Mouse (Mus musculus) layer of hippocampus, postnatal 10 days (tissue): ENCODE measurements around the gene Dapk3. TPM values are rescaled to one million over a fixed set of nuclear protein-coding genes. Genes with fewer than 3 reads are reported as not detected.
"Not testable (repeated sequence)": the region's sequence is repeated elsewhere in the genome, so short reads cannot be mapped to it uniquely, and the experiment has no call there.

Experiments
- DNase-seq, 2 experiments: peaks; one replicate each; pipeline ENCODE4 v3.0.0; 2021; ENCODE audit warnings: low spot score in 2 of 2
- total RNA-seq, 2 experiments: library from RNA; stranded (reverse); gene quantifications; 2 replicates each; pipeline ENCODE4 v1.2.3; 2021

The Dapk3 gene
- total RNA-seq, 2 experiments from 2014 or later, result 66.1 to 67.9 TPM

DNA sequence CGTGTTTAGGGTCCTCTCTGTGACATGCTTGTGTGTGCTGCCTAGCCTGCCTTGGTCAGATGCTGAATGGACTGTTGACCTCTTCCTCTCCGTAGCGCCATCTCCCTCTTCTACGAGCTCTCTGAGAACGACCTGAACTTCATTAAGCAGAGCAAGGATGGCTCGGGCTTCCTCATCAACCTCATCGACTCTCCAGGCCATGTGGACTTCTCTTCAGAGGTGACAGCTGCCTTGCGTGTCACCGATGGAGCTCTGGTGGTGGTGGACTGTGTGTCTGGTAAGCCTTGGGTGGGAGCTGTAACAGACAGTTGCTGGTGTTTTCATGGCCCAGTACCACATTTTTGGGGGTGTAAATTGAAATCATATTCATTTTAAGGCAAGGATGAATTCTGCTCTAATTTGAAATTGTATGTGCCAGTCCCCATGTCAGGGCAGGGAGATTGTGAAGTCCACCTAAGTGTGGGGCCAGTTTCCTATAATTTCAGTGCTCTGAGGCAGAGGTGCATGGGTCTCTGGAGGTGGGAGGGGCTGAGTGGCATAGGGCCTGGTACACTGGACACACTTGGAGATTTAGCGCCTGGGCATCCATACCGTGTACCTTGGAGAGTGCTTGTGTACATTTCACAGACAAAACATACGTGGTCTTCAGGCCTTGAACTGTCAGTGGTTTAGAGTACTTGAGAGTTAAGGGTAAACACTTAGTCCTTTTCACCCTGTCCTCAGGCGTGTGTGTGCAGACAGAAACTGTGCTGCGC is 4.7 kb upstream of the Dapk3 start:
- no peak for DNase-seq

DNA sequence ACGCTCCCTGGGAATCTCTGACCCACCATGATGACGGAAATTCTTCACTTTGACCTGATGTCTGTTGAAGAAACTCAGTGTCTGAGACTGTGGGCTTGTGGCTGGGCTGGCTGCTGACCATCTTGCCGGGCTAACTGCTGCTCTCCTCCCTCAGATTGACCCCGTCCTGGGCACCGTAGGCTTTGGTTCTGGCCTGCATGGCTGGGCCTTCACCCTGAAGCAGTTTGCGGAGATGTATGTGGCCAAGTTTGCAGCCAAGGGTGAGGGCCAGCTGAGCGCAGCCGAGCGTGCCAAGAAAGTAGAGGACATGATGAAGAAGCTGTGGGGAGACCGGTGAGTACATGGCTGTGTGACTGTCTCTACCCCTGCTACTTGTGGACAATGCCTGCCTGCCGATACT is 3.9 kb upstream of the Dapk3 start:
- no peak for DNase-seq

DNA sequence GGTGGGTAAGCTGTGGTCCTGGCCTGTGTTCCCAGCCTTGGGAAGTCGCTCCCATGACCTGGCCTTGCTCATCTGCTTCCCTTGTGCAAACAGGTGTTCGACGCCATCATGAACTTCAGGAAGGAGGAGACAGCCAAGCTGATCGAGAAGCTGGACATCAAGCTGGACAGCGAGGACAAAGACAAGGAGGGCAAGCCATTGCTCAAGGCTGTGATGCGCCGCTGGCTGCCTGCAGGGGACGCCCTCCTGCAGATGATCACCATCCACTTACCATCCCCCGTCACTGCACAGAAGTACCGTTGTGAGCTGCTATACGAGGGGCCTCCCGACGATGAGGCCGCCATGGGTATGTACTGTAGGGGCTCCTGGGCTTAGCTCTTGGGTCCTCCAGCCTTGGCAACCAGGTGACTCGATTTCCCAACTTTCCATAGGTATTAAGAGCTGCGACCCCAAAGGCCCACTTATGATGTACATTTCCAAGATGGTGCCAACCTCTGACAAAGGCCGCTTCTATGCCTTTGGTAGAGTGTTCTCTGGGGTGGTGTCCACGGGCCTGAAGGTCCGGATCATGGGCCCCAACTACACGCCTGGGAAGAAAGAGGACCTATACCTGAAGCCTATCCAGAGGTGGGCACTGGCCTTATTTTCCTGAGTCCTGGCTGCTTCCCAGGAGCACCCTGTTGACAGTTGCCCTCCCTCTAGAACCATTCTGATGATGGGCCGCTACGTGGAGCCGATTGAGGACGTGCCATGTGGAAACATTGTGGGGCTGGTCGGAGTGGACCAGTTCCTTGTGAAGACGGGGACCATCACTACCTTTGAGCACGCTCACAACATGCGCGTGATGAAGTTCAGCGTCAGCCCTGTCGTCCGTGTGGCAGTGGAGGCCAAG is 3.1 kb upstream of the Dapk3 start:
- no peak for DNase-seq

DNA sequence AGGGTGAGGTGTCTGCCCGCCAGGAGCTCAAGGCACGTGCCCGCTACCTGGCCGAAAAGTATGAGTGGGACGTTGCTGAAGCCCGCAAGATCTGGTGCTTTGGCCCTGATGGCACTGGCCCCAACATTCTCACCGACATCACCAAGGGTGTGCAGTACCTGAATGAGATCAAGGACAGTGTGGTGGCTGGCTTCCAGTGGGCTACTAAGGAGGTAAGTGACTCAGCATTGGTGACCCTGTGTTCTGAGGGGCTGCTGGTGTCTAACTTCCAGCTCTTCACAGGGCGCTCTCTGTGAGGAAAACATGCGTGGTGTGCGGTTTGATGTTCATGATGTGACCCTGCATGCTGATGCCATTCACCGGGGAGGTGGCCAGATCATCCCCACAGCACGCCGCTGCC is 1.9 kb upstream of the Dapk3 start:
- no peak for DNase-seq

DNA sequence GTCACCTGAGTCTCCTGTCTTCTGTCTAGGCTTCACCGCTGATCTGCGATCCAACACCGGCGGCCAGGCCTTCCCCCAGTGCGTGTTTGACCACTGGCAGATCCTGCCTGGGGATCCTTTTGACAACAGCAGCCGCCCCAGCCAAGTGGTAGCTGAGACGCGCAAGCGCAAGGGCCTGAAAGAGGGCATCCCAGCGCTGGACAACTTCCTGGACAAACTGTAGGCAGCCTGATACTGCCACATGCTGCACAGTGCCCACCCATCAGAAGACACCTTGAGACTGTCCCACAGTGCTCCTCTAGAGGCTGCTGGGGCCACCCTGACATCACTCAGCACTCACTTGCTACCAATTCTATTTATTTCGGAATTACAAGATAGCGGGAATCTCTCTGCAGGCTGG is 945 bp upstream of the Dapk3 start:
- not testable (repeated sequence) for DNase-seq

DNA sequence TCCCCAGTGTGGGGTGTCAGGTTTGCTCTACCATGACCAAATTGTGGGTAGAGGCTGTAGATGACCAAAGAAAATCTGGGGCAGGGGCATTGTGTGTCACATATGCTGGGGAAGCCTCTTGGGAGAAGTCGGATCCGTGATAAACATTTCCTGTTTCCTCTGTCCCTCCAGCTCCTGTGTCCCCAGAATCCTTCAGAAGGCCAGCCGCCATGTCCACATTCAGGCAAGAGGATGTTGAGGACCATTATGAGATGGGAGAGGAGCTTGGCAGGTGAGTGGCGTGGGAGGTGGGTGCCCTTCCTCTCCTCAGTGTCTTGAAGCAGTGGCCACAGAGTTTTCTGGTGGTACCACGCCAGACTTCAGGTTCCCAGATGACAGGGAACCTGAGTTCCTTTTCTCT is 1.0 kb downstream of the Dapk3 start, which contains the start of gene 4930442H23Rik:
TSS of gene 4930442H23Rik (minus strand) at position 45 of the 400 bp plus-strand sequence.
- no peak for DNase-seq

DNA sequence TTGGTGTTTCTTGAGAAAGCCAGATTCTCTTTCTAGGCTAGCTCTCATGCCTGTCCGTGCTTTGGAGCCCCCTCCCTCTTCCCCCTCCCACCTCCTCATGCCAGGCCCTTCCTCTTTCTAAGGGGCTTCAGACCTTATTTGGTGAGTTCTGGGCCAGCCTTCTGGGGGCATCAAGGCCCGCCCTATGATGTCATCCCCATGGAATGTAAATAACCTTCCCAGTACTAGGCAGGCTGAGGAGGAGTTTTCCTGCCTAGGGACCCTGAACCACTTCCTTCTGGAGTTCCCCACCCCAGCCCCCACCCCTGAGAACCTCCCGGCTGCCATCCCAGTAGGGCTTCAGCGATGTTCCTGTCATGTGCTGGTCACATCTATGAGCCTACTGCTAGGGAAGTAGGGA is 2.0 kb downstream of the Dapk3 start:
- DNase-seq, result no peak

DNA sequence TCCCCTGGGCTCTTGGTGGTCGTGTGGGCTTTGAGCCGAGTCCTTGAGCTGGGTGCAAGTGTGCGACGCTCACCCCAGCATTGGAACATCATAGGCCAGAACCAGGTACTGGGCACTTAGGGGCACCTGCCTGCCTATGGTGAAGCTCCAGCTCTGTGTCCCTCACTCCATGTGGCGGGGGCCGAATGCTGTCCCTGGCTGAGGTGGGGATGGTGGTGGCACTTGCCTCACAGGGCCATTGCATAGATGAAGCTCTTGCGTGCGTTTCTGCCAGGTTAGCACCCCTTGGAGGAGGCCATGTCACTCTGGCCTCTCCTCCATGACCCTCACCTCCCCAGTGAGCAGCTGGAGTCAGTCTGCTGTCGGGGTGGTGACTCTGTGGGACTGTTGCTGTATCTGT is 4.4 kb downstream of the Dapk3 start:
- no peak for DNase-seq

DNA sequence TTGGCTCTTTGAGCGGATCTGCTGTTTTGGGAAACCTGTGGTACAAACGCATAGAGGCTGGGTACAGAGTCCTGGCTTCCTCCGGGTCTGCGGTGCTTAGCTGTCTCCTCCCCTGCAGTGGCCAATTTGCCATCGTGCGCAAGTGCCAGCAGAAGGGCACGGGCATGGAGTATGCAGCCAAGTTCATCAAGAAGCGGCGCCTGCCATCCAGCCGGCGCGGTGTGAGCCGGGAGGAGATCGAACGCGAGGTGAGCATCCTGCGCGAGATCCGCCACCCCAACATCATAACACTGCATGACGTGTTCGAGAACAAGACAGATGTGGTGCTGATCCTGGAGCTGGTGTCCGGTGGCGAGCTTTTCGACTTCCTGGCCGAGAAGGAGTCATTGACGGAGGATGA is 7.0 kb downstream of the Dapk3 start:
- DNase-seq, result no peak

DNA sequence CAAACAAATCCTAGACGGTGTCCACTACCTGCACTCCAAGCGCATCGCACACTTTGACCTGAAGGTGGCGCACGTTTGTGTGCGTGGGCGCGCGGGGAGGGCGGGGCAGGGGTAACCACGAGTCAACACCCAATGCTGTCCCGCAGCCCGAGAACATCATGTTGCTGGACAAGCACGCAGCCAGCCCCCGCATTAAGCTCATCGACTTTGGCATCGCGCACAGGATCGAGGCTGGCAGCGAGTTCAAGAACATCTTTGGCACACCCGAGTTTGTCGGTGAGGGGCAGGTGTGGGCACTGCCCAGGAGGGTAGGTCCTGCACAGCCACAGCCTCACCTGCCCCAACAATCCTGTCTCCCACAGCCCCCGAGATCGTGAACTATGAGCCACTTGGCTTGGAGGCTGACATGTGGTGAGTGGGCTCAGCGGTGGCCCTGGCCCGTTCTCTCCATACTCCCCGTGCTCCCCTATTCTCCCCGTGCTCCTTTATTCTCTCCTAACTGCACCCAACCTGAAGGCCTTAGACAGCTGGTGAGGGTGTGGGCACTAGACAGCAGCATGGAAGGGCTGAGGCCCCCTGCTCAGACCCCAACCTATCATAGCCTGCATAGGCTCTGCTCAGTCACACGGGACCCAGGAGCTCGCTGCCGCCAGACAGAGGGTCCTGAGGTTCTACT is 7.6 kb downstream of the Dapk3 start:
- DNase-seq, result no peak

DNA sequence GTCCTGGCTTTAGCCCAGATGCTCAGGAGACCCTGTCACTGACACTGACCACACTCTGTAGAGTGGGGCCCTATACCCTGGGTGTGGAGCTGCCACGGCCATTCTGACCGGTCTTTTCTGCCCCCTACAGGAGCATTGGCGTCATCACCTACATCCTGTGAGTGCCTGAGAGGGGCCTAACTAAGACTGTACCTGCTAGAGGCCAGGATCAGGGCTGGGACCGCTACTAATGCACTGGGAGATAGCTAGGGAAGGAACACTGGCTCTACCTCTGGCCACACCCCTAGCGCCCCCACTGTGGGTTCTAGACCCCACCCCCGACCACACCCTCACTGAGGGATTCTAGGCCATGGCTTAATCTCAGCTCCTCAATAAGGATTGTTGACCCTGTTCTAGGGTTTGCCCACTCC is 8.1 kb downstream of the Dapk3 start:
- no peak for DNase-seq

DNA sequence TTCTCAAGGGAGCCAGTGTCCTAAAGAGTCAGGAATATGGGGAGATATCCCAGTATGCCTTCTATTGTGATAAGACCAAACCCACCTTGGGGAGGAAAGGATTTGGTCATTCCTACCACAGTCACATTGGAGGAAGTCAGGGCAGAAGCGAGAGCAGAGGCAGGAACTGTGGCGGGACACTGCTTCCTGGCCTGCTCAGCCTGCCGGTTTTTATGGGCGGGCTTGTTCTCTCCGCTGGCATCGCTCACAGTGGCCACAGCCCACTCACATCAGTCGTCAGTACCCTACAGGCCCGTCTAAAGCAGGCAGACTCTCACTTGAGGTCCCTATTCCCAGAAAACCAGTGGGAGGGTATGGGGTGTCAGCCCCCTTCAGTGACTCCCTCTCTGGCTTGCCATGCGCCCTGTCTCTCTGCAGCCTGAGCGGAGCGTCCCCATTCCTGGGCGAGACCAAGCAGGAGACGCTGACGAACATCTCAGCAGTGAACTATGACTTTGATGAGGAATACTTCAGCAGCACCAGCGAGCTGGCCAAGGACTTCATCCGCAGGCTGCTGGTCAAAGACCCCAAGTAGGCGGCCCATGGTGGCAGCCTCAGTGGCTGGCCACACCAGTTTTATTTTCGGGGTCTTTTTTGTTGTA is 8.7 kb downstream of the Dapk3 start:
- no peak for DNase-seq

DNA sequence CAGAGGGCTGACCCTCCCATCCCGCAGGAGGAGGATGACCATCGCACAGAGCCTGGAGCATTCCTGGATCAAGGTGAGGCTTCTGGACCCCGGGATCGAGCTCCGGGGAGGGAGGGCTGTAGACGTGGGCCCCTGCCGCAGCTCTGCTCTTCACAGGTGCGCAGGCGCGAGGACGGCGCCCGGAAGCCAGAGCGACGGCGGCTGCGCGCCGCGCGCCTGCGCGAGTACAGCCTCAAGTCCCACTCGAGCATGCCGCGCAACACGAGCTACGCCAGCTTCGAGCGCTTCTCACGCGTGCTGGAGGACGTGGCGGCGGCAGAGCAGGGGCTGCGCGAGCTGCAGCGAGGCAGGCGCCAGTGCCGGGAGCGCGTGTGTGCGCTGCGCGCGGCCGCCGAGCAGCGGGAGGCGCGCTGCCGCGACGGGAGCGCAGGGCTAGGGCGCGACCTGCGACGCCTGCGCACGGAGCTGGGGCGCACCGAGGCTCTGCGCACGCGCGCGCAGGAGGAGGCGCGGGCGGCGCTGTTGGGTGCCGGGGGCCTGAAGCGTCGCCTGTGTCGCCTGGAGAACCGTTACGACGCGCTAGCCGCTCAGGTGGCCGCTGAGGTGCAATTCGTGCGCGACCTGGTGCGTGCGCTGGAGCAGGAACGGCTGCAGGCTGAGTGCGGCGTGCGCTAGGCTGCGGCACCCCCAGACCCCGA is 9.6 kb downstream of the Dapk3 start:
- peak; percentile 80 to 90 for DNase-seq

DNA sequence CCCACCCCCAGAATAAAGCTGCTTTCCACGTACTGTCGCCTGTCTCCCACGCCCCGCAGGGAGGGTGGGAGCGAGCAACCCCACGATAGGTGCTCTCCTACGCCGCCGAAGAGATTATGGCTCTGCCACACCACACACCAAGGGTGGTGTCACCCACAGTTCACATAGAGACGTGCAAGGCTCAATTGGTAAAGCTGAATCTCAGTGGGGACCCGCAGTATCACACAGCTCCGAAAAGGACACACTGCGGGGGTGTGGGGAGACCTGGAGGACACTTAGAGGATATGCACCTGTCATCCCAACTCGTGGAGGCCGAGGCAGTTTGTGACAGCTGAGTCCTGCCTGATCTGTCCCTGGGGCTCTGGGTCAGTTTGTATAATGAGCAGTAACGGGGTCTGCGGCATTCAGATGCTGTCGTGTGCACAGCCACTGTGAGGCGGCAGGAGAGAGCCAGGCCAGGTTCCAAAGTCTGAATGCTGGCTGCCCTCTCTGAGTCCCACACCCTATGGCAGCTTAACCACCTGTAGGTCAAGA is 10.2 kb downstream of the Dapk3 start:
- peak in 1 of 2 experiments; percentile 50 for DNase-seq

DNA sequence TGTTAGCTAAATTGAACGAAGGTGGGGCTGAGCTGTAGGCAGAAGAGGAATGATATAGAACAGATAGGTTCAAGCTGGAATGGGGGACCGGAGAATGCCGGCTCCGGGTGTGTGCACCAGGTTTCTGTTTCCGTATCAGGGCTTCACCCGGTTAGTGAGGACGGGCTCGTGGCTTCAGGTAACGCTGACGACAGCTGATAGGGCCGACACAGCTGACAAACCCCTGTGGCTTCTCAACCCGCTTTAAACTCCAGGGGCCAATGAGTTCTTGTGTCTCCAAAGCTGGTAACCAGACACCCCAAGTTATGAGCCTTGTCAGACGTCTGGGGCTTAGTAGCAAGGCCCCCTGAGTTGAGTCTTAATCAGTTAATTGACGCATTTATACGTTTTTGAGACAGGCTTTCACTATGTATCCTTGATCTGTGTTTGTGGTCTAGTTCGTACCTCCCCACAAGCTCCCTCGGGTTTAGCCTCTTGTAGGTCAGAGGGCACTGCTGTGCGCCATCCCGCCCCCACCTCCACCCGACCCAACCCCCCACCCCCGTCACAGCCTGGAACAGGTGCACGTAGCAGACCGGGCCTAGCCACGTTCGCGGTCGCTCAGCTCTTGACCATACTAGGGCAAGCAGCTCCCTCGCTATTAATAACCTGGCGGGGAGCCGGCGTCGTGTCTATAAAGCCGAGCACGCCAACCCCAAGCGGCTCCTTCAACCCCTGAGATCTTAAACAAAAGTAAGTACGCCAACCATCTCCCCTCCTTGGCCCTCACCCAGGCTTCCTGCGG is 11.4 kb downstream of the Dapk3 start:
- no peak for DNase-seq

DNA sequence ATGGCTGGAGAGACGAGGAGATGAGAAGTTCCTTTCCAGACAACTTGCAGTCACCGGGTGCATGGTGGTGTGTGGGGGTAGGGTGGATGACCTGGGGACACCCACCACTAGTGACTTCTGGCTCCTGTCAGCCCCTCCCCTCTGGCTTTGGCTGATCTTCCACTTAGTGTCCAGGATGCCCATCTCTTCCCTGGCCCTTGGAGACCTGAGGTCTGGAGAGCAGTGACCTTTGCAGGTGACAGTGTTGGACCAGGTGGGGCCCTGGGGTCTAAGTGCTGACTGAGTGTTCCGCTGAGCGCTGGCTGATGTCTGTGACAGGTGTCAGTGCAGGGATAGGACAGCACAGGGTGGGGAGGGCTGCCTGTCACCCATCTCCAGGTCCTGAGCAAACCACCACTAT is 12.5 kb downstream of the Dapk3 start:
- no peak for DNase-seq

DNA sequence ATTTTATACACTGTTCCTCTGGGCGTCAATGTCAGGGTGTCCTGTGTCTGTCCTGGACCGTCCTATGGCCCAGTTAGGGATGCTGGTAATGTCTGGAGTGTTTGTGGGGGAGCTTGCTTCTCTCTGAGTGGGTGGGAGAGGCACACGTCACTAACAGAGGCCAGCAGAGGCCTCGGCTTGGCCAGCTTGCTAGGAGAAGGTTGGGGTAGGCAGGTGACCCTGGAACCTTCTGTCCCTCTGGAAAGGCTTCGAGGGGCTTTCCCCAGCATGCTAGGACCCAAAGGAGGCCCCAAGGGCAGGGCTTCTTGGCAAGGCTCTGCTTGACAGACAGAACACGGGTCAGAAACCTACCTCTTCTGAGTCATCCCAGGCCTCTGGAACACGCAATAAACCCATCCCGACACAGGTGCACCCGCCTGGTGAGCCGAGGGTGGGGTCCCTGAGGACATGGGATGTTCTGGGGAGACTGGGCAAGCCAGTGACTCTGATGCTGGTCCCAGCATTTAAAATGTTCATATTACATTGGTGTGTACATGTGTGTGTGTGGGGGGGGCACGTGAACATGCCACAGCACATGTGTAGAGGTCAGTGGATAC is 13.8 kb downstream of the Dapk3 start:
- peak in 1 of 2 experiments; percentile 3 for DNase-seq

DNA sequence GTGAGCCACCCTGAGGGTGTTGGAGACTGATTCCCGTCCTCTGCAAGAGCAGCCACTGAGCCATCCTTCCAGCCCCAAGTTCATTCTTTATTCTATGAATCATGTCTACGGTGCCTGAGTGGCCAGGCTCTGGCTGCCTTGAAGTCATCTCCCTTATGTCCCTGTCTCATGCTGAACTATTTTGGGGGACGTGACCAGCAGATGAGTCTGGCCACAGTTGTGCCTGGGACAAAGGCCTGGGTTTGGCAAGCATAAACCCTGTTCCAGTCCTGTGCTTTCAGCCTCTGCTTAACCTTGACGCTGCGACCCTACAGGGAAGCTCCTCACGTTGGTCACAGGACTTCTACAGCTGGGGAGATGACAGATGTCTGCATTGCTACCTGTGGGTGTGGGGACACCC is 14.5 kb downstream of the Dapk3 start:
- DNase-seq, result no peak

DNA sequence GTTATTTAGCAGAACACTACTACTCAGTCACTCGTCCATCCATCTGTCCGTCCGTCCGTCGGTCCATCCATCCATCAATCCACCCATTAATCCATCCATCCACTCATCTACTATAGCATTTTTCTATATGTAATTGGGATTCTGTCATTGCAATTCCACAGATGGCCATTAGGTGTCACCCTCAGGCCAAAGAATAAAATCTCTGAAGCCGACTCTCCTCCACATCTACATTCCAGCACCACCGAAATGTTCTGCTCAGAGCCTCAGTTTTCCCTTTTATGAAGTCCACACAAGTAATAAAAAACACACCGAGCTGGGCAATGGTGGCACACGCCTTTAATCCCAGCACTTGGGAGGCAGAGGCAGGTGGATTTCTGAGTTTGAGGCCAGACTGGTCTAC is 15.4 kb downstream of the Dapk3 start:
- peak; percentile 68 to 71 for DNase-seq
